Mouse (Mus musculus): ENCODE measurements at regions not wholly inside any gene's neighbourhood (a gene's known extent, or its start where the extent isn't known, plus 50 kb on each side); places are given as distances from the start of the nearest gene placed in this dataset.

DNA sequence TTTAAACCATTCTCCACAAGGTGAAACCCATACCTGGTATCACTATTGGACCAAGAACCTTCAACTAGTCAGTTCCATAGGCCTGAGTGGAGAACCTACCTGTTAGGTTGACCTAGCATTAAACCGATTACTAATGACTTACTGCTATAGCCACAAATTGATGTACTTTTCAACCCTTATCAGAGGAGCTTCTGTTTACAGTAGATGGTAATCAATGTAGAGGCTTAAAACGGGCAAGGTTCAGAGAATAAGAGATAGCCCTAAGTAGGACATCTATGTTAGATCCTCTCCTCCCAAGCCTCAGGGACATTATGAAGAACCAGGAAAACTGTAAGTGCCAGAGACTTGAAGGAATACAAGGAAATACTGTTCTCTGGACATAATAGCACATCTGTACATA, 108.1 kb upstream of the Pik3r1 start:
- TF ChIP-seq CTCF (IDR thresholded peaks at IDR 0.05; ENCODE audit: borderline replicate concordance, insufficient read depth, low read depth, low read length) (no peak), POLR2A (IDR thresholded peaks at IDR 0.05; ENCODE audit: borderline replicate concordance, insufficient read depth, low read length) (no peak)

Measured in cerebellum, adult 2 months (tissue).